Mouse (Mus musculus) midbrain, postnatal 0 days (tissue): ENCODE data around the gene Col23a1. TPM values are rescaled to one million over a fixed set of nuclear protein-coding genes. Genes with fewer than 3 reads are reported as not detected.

Experiments used
- ATAC-seq: fragments of 200-750 bp; cut with Nextera tagmentation; 2 replicates; pipeline ENCODE4 v1.8.0; 2017; ENCODE audit warnings: moderate number of reproducible peaks, mild to moderate bottlenecking, moderate TSS enrichment, moderate library complexity; ENCODE audit not compliant: low FRiP score
- DNase-seq: peaks from one replicate; pipeline ENCODE4 v3.0.0-alpha.2; 2015; ENCODE audit warnings: low spot score
- H3K27ac ChIP-seq: fragments of 300-500 bp; sonication (generic); 2 replicates; pipeline ENCODE4 v1.5.1; 2014; ENCODE audit warnings: low read depth, mild to moderate bottlenecking, low read length, mixed read lengths
- H3K27me3 ChIP-seq: fragments of 300-500 bp; sonication (generic); 2 replicates; pipeline ENCODE4 v1.6.1; 2014; ENCODE audit warnings: low read length, control low read depth, mixed read lengths; ENCODE audit not compliant: insufficient read depth
- H3K36me3 ChIP-seq: fragments of 300-500 bp; sonication (generic); 2 replicates; pipeline ENCODE4 v1.6.1; 2014; ENCODE audit warnings: low read length, control low read depth, mixed read lengths; ENCODE audit not compliant: insufficient read depth
- H3K4me1 ChIP-seq: fragments of 300-500 bp; sonication (generic); 2 replicates; pipeline ENCODE4 v1.6.1; 2014; ENCODE audit warnings: mild to moderate bottlenecking, control low read depth, antibody characterized with exemption, low read length, mixed read lengths; ENCODE audit not compliant: insufficient read depth
- H3K4me2 ChIP-seq: fragments of 300-500 bp; sonication (generic); 2 replicates; pipeline ENCODE4 v1.6.1; 2014; ENCODE audit warnings: low read depth, mild to moderate bottlenecking, low read length, mixed read lengths; ENCODE audit not compliant: poor library complexity, severe bottlenecking
- H3K4me3 ChIP-seq: fragments of 300-500 bp; sonication (generic); 2 replicates; pipeline ENCODE4 v1.5.1; 2014; ENCODE audit warnings: low read depth, mild to moderate bottlenecking, low read length, moderate library complexity
- H3K9ac ChIP-seq: fragments of 300-500 bp; sonication (generic); replicated peaks from 2 replicates; pipeline ENCODE4 v1.6.1; 2014; ENCODE audit warnings: mild to moderate bottlenecking, low read length, moderate library complexity, mixed read lengths; ENCODE audit not compliant: poor library complexity, severe bottlenecking
- H3K9me3 ChIP-seq: fragments of 300-500 bp; sonication (generic); 2 replicates; pipeline ENCODE4 v1.6.1; 2016; ENCODE audit warnings: low read length, control low read depth
- CTCF ChIP-seq: IDR thresholded peaks from 2 replicates; pipeline ENCODE4 v1.5.1; 2016; ENCODE audit warnings: antibody characterized with exemption, mild to moderate bottlenecking
- WGBS: fragments of 180-500 bp; shearing (Covaris S2); extraction: QIAGEN DNeasy Blood & Tissue Kit; methylation state at CpG from one replicate; pipeline ENCODE4 v1.1.7; 2014; 5-methylcytosine and 5-hydroxymethylcytosine counted together
- polyA plus RNA-seq: library from polyadenylated mRNA; unstranded; fragments of >200 nt; fragmentation: Nextera tagmentation; extraction: Ambion mirVana; gene quantifications from 2 replicates; pipeline ENCODE4 v1.2.1, GENCODE M21; 2015
- total RNA-seq: library from RNA; depleted of rRNA; stranded (reverse); fragments of >200 nt; gene quantifications from 2 replicates; pipeline ENCODE4 v1.2.3, GENCODE M21; 2014

Col23a1 gene
- total and polyA plus RNA-seq, 2 experiments from 2014 or later, result 4.5 to 13.5 TPM

GRCm38 (mm10) chr11:51394301-51394865 is 104.7 kb downstream of the Col23a1 start:
- TF ChIP-seq CTCF, result no peak
- no peak overlapping the region for H3K4me3 ChIP-seq
- no peaks in the 10 kb centered on the region for H3K9me3 ChIP-seq
- no peak overlapping the region for H3K9ac ChIP-seq
- H3K4me1 ChIP-seq, result no peaks in the 10 kb centered on the region
- no peak for ATAC-seq
- H3K36me3 ChIP-seq, result no peaks in the 10 kb centered on the region
- H3K27ac ChIP-seq, result no peak overlapping the region
- 88% methylated on average over 9 of the region's 9 CpGs for WGBS
- no peaks in the 10 kb centered on the region for H3K27me3 ChIP-seq
- H3K4me2 ChIP-seq, result no peak overlapping the region
- DNase-seq, result no peak

DNA sequence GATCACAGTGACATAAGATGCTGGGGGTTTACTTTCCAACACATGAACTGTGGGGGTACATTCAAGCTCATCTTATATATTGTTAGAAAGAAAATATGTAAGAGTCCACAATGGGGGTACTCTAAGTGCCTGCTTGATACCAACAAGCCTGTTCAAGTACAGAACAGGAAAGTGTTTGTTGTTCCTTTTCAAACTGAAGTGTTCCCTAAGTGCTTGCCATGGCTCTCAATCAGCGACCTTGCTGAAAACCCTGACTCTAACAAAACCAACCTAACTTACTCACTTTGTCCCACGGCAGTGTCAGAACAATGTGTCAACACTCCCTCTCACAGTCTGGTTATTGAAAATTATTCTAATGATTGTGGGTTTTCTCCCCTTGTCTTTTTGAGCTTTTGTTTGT is 106.7 kb downstream of the Col23a1 start:
- Histone ChIP-seq H3K36me3 (no peaks in the 10 kb centered on the region), H3K27ac (no peak overlapping the region), H3K9me3 (no peaks in the 10 kb centered on the region), H3K4me3 (no peak overlapping the region), H3K4me2 (no peak overlapping the region), H3K27me3 (no peaks in the 10 kb centered on the region), H3K9ac (no peak overlapping the region), H3K4me1 (no peaks in the 10 kb centered on the region)
- TF ChIP-seq CTCF, result no peak
- ATAC-seq (no peak), DNase-seq (no peak)
- 79% methylated on average over 2 of the region's 2 CpGs for WGBS

DNA sequence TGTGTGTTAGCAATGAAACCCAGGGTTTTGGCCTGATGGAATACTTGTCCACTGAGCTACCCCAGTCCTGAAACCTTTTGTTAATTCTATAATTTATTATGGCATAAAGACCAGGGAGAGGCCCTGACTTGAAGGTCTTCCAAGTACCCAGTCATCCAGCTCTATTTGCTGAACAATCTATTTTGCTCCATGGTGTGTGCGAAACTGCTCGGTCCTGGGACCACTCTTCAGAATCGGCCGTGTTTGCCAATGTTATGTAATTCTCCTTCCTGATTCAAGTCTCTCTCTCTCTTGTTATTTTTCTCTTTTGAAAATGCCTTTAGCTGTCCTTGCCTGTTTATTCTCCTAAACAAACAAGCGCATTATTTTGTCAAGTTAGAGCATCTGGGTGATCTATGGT is 108.4 kb downstream of the Col23a1 start:
- TF ChIP-seq CTCF, result no peak
- no peaks in the 10 kb centered on the region for H3K36me3 ChIP-seq
- H3K27ac ChIP-seq, result no peak overlapping the region
- H3K4me3 ChIP-seq, result no peak overlapping the region
- H3K4me1 ChIP-seq, result no peaks in the 10 kb centered on the region
- H3K9me3 ChIP-seq, result no peaks in the 10 kb centered on the region
- H3K4me2 ChIP-seq, result no peak overlapping the region
- ATAC-seq (no peak), DNase-seq (no peak)
- H3K27me3 ChIP-seq, result no peaks in the 10 kb centered on the region
- H3K9ac ChIP-seq, result no peak overlapping the region
- WGBS, result 77% methylated on average over 5 of the region's 5 CpGs

- TF ChIP-seq CTCF, result no peak
- Histone ChIP-seq H3K4me3 (no peak overlapping the region), H3K9ac (no peak overlapping the region), H3K4me2 (no peak overlapping the region), H3K36me3 (no peaks in the 10 kb centered on the region), H3K9me3 (no peaks in the 10 kb centered on the region), H3K4me1 (no peaks in the 10 kb centered on the region), H3K27ac (no peak overlapping the region), H3K27me3 (no peaks in the 10 kb centered on the region)
- no peak for ATAC-seq
- no peak for DNase-seq
- 91% methylated on average over 11 of the region's 11 CpGs for WGBS
Measured at GRCm38 (mm10) chr11:51400356-51400755, 110.6 kb downstream of the Col23a1 start.

DNA sequence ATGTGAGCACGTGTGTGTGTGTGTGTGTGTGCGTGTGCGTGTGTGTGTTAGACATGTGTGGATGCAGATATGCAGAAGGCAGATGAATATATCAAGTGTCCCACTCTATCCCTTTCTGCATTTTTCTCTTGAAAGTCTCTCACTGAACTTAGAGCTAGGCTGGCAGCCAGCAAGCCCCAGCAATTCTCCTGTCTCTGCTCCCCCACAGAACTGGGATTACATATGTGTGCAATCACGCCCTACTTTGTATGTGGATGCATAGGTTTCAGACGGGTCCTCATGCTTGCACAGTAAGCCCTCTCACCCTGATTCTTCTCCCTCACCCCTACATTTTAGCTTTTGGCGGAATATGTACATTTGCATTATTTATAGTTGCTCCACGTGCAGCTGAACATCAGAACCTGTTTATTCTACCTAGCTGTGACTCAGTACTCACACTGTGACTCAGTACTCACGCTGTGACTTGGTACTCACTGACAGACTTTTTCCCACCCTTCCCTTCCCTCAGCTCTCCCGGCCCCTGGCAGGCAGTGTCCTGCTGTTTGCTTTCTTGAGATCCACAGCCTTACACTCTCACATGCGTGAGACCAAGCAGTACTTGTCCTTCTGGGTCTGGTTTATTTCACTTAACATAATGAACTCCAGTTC is 111.9 kb downstream of the Col23a1 start:
- no peaks in the 10 kb centered on the region for H3K36me3 ChIP-seq
- no peak overlapping the region for H3K9ac ChIP-seq
- TF ChIP-seq CTCF, result no peak
- no peak overlapping the region for H3K27ac ChIP-seq
- DNase-seq, result no peak
- no peak overlapping the region for H3K4me3 ChIP-seq
- no peak overlapping the region for H3K4me2 ChIP-seq
- no peaks in the 10 kb centered on the region for H3K4me1 ChIP-seq
- ATAC-seq, result no peak
- no peaks in the 10 kb centered on the region for H3K27me3 ChIP-seq
- no peaks in the 10 kb centered on the region for H3K9me3 ChIP-seq
- WGBS, result 74% methylated on average over 10 of the region's 10 CpGs

DNA sequence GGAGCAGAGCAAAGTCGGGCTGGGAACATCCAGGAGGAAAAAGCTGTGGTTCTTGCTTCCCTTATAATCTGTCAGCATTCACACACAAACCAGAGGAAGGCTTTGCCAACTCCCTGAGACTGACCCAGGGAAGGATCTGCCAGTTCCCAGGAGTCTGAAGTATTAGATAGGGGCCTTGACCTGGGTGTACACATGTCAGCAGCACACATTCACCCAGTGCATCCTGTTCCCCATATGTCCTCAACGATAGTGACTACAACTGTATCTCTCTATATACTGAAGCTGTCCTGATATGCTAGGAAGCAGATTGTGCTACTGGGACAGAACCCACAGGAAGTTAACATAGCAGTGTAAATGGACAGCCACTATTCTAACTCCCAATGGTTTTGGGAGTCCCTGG is 114.2 kb downstream of the Col23a1 start:
- H3K27ac ChIP-seq, result no peak overlapping the region
- H3K36me3 ChIP-seq, result no peaks in the 10 kb centered on the region
- H3K9ac ChIP-seq, result no peak overlapping the region
- no peak for DNase-seq
- no peaks in the 10 kb centered on the region for H3K9me3 ChIP-seq
- 69% methylated on average over 2 of the region's 2 CpGs for WGBS
- no peak for TF ChIP-seq CTCF
- H3K4me2 ChIP-seq, result no peak overlapping the region
- no peaks in the 10 kb centered on the region for H3K4me1 ChIP-seq
- no peak for ATAC-seq
- no peak overlapping the region for H3K4me3 ChIP-seq
- H3K27me3 ChIP-seq, result no peaks in the 10 kb centered on the region
